Mouse (Mus musculus): ENCODE results near the gene Apeh.

- TF ChIP-seq POLR2A (IDR thresholded peaks at IDR 0.05; ENCODE audit: extremely low read depth, insufficient read depth, low read length) (no peak), CTCF (IDR thresholded peaks at IDR 0.05; ENCODE audit: low read depth, low read length) (no peak)
These were observed 22.6 kb downstream of the Apeh start for GRCm38 (mm10) chr9:108071801-108072200.
